Mouse (Mus musculus) adrenal gland (tissue): ENCODE data around the gene Syn3.

Experiments
- intact Hi-C: fragments of 180-260 bp; cut with DNase I; formaldehyde crosslinking; loops from one replicate; pipeline ENCODE4 v1.15.1; 2025

Gene Syn3

DNA sequence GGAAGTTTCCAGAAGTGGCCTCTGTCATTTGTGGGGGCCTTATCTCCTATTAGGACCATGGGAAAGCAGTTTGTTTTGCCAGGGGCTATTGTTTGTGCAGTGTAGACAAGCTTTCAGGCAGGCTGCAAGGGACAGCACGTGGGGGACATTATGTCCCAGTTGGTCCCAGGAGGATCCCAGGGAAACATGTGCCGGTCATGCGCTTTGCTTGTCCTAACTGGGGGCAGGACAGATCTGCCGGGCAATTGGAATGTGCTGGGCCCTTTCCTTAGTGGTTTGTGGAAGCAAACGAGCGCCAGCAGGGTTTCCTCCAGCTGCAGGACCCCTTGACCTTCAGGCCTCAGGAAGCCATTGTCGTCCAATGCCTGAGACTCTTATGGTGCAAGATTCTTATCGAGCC is 157.1 kb downstream of the Syn3 start:
- intact Hi-C loops = loop anchor here (5.0 kb wide), 1 partner anchor 39 kb away; the partner anchor contains the start of gene Timp3

DNA sequence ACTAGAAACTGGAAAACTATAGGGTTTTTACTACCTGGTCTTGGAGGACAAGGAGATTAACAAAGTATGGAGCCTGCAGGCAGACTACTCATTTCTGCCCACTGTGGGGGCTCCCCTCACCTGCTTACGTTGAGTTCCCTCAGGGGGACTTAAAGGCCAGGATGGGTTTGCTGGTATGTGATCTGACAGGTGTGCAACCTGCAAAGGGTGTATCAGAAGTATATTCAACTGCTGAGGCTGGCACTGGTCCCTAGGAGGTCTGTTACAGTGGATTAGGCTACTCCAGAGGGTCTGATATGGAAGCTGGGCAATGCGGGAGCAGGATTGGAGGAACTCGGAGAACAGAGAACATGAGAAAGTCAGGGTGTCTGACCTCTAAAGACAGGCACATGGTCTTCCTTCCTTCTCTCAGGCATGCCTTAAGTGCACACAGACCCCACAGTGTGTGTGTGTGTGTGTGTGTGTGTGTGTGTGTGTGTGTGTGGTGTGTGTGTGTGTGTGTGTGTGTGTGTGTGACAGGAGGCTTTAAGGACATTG is 157.6 kb downstream of the Syn3 start:
- intact Hi-C loops = loop anchor here (5.0 kb wide), 1 partner anchor 39 kb away; the partner anchor contains the start of gene Timp3

DNA sequence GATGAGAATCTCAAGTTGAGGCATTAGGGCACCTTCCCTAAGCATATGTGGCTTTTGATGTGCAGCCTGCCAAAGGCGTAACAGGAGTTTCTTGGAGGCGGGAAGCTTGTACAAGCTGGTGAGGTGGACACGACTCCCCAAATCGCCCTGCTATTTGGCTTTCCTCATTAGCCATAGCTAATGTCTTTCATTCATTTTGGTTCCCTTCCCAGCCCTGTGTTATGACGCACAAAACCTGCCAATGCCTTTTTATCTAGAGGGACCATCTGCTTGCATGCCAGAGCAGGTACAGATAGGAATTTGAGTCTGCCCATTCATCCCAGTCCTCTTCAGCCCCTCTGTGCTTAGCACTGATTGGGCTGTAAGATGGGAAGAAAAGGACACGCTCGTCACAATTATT is 158.3 kb downstream of the Syn3 start:
- intact Hi-C loops = loop anchor here (5.0 kb wide), 1 partner anchor 38 kb away; the partner anchor contains the start of gene Timp3

DNA sequence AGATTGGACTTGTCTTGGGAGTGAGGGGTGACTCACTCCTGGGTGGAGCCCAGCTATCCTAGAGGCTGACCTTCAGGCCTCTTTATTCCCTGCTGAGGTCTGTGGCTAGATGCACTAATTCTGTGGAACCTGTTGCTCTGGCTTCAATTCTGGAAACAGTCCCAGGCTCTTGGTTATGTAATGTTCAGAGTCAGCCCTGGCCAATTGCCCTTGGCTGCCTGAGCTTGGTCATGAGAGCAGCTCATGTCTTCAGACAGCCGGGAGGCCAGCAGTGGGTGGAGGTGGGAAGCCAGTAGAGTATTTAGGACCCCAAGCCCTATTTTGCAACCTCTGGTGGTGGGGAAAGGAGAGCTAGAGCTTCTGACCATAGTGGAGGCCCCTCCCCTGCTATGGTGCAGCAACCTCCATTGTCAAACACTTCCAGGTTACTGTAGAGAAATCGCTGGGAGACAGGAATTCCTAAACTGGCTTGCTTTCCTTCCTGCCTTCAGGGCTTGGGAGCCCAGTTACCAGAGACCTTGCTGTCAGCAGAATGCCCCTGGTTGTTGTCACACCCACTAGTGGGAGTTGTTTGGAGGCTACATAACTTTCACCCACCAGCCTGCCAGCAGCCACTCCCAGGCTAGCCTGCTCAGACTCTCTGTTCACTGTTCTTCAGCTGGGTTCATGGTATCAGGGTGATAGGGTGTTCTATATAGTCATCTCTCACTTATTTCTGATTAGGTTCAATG is 158.9 kb downstream of the Syn3 start:
- intact Hi-C loops = loop anchor here (5.0 kb wide), 1 partner anchor 38 kb away; the partner anchor contains the start of gene Timp3

DNA sequence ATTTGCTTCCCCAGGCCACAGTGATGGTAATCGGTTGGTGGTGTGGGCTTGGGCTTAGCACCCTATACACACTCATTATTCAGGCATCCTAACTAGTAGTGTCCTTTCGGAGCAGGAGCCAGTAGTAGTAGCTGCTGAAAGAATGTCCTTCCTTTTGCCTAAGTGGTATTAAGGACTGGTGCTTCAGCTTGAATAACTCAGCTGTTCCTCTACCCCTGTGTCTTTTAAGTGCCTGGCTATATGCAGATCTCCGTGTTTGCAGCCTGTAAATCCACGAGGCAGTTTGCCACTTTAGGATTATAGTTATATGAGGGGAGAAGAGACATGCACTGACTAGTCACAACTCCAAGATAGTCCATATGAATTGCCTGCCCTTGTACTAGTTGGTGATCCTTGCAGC is 159.6 kb downstream of the Syn3 start:
- intact Hi-C loops = no loop called here

DNA sequence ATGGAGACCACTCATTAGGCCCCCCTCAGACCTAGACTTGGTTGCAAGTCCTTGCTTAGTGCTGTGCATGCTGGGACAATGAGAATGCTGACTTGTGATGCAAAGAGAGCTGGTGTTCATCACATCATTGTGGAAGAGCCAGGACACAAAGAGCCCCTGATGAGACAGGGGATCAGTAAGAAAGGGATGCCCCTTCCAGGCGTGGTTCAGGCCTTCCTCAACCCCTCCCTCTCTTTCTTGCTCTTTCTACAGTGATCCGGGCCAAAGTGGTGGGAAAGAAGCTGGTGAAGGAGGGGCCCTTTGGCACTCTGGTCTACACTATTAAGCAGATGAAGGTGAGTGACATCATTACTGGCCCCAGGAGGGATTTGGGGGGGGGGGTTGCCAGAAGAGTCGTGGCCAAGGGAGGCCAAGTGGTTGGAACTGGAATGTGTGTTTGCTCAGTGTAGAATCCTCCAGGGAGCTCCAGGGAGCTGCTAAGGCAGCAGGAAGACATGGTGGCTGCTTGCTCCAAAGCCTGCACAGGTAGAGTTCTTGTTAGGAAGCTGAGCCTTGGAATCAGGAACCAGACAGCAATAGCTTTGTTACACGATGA is 160.5 kb downstream of the Syn3 start:
- intact Hi-C loops = no loop called here

DNA sequence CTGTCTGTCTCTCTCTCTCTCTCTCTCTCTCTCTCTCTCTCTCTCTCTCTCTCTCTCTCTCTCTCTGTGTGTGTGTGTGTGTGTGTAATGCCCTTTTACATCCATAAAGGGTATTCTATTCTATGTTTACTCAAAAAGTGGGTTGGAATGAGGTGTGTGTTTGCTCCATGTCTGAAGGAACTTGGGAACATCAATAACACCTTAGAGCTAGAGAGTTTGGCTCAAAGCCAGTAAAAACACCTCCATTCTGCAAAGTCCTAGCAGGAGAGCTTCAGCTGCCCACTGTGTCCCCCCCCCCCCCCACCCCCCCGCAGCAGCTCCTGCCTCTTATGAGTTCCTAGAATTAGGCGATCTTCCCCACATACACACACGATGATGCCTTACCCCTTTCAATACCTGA is 161.5 kb downstream of the Syn3 start:
- intact Hi-C loops = no loop called here

DNA sequence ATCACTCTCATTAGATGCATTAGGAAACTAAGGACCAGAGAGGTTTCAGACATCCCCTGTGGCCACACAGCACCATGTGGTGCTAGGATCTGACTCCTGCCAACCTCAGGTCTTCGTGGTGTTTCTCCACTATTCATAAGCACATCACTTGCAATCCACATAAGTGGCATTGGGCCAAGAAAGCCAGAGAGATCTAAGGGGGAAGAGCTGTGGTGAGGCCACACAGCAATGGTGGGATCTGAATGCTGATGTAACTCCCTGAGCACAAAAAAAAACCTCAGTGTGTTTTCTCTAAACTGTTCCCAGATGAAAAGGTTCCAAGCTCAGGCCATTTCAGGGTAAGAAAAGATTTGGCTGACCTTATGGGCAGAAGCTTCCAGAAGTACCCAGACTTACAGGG is 162.2 kb downstream of the Syn3 start:
- intact Hi-C loops = no loop called here

DNA sequence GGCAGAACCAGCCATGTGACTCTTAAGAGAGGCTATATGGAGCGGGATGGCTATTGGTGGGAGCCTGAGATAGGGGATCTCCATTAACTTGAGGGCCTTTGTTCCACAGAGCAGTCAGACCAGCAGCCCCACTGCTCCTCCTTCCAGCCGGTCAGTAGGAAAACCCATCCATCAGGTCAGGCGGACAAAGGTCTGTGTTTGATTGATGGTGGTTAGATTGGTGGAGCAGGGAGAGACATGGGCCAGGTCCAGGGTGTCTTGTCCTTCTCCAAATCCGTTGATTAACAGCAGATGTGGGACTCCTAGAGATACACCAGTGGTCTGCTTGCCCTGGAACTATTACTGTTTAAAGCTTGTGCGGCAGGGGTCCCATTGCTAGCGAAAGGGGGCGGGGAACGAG is 164.1 kb downstream of the Syn3 start:
- intact Hi-C loops = no loop called here

DNA sequence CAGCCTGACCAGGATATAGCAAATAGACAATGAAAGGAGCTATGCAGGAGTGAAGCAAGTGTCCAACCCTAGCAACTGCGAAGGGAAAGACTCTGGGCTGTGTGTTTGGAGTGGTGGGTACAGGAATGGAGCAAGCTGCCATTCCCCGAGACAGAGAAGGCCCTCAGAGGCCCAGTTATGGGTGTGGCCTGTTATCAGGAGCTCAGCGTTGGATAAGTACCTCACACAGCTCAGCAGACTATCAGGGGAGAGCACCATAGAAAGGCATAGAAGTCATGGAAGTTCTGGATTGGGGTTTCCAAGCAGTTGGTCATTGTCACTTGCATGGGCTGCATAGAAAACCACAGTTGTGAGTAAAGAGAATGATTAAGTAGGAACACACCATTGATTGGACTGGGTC is 165.8 kb downstream of the Syn3 start:
- intact Hi-C loops = no loop called here

DNA sequence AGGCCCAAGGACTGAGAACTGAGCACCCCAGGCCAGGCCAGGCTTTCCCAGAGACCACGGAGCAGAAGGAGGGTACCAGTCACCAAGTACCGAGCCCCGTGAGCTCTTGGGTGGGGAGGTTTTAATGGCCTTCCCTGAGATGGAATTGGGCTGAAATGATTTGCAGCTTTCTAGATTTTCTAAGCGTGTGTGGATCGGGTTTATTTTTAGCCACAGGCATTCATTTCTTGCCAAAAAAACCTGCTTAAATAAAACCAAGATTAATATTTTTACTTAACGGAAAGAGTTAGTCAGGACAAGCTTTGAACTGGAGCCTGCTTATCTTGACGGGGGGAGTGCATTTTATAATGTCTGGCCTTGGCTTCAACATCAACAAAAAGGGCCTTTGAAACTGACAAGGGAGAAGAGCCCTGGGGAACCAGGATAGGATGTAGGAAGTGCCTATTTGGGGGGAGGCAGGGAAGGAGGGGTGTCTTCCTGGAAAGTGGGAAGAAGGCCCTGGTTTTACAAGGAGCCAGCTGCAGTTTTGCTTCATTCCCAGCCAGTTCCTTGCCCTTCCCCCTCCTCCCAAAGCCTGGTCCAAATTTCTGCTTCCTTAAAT is 166.9 kb downstream of the Syn3 start:
- intact Hi-C loops = no loop called here

DNA sequence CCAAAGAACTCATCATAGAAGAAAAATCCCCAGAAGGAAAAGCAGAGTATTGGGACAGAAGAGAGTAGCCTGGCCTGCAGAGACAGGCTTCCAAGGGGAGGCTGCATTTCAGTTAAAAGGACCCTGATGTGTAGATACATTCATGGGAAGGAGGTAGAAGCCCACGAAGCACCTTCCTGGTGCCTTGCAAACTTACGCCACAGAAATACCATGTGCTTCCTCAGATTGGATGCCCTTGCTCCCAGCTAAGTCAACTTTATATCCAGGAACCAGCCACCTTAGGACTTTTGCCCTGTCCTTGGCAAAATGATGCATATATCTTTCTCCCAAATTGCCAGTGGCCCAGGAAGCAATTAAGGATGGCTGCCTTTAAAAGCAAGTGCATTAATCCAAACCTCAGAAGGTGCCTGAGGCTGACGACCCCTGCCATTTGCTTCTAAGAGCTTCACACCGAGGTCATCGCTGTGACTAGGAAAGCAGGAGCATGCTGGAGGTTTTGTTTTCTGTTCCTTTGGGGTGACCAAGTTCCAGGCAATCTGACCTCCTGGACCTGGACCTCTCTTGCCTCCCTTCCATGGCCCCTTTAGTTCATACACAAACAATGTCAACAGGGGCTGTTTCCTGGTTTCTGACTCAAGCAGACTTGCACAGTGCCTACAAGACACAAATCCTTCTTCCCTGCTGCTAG is 167.6 kb downstream of the Syn3 start:
- intact Hi-C loops = no loop called here

DNA sequence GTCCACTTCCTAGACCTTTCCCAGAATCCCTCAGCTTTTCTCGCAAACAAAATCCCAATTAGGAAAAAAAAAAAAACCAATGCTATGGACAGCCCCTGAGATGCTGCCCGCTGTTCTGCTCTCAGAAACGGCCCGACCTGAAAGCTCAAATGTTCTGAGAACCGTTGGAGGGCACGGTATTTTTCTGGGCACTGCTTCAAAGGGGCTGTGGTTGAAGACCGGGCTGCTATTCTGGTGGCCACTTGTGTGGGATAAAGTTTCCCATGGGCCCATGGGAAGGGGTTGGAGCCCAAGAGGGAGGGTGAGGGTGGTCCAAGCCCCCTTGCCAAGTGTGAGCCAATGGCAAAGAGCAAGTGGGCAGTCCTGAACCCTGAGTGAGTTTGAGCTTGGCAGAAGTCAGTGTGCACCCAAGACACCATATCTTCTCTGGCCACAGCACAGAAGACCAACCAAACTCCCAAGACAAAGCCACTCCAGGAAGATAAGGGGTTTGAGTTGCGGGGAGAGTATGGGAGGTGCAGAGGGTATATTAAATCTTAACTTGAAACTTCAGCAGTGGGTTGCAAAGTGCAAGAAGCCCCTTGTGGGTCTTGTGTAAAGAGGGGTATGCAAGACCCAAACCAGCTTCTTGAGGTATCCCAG is 169.3 kb downstream of the Syn3 start:
- intact Hi-C loops = no loop called here

DNA sequence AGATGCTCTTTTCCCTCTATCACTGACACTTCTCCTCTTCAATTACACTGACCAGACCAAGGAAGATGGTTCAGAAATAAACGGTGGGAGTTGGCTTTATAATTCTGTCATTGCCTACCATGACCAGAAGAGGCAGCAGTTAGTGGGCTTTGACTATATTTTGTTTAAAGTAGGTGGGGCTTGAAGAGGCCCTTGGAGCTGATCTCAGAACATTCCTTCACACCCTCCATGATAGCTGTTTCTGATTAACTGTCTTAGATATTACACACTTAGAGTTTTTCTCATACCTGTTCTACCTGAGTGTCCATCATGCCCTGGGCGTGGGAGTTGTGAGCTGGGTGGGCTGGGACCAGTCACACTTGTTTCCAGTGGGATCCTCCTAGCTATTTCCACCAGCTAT is 170.0 kb downstream of the Syn3 start:
- intact Hi-C loops = no loop called here

DNA sequence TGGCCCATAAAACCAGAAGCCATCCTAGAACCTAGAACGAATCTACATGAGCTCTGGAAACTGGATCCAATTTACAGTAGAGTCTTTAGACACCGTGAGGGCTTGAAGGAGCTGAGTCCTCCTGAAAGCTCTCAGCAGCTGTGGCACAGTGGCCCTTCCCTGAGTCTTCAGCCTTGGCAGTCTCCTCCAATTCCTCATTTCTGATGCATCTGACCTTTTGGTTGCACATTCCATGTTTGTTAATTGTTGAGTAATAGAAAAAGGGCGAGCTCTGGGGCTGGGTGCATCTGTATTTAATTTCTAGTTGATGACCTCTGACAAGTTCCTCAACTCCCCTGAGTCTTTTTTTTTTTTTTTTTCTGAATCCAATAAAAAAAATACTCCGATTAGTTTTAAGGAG is 170.6 kb downstream of the Syn3 start:
- intact Hi-C loops = no loop called here

DNA sequence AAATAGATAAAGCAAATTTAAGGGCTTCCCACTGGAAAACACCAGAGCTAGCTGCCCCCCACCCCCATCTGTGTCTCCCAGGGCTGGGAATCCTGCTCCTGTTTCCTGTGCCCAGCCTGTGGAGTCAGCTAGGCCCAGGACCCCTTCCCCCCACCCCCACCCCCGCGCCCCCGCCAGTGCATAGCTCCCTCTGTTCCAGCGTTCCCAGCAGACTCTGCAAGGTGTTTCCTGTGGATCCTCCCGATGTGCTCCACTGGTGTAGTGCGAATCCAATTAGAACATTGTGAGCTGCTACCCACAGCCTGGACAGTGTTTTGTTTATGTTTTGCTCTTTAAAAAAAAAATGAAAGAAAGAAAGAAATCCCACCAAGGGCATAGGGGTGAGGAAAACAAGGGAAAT is 173.4 kb downstream of the Syn3 start:
- intact Hi-C loops = no loop called here

DNA sequence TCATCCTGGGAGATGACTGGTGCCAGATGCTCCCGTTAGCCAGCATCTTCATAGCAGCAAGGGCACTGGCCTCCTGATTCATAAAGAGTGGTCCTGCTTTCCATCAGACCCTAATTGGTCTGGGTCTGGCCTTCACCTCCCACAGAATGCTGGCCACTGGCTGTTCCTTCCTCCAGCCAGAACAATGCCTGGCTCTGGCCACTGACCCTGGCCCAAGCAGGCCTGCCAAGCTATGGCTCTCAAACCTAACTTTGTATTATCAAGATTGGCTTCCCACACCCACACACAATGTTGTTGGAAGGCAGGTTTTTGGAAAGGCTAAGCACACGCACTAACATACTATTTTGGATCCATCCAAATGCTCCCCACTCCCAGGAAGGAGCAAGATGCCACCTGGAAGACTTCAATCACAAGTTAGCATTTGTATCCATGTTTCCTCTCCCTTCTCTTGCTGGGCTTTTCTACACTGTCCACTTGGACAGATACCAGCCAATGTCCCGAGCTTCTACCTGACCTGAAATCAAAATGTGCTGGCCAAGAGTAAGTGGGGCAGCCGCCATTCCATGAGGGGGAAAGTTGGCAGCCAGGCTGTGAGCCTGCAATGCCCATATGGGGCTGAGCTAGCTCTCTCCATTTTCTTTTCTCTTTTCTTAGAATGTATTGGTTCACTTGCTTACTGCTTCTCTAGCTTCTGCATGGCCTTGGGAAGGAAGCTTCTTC is 175.3 kb downstream of the Syn3 start:
- intact Hi-C loops = no loop called here

DNA sequence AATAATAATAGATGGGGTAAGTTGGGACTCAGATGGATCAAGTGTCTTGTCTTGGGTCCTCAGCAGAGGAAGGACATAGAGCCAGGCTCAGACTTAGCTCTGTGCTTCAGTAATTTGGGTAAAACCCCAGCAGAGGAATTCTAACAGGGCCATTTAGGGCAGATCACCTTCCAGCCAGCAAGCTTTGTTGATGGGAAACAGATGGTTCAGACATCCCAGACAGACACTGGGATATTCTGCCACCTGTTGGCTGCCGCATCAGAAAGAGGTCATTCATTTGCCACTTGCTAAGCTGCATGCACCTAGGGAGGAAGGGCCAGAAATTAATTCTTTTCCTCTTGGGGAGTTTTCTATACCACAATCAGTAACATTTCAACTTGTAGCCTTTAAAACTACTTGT is 176.7 kb downstream of the Syn3 start:
- intact Hi-C loops = no loop called here

DNA sequence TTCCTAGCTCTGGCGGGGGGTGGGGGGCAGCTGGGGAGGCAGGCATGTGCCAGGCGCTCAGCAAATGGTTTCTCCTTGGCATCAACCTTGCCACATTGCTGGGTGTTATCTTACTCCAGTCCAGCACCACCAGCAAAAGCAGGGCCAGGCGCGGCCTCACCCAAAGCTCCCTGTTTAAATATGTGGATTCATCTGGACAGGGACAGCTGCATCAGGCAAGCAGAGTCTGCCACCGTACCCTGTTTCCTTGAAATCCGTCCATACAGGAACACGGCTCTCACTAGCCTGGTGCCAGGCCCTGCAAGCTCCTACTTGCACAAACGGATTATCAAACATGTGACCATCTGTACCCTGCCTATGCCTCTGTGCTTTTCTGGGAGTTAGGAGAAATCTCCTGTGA is 177.5 kb downstream of the Syn3 start:
- intact Hi-C loops = no loop called here

DNA sequence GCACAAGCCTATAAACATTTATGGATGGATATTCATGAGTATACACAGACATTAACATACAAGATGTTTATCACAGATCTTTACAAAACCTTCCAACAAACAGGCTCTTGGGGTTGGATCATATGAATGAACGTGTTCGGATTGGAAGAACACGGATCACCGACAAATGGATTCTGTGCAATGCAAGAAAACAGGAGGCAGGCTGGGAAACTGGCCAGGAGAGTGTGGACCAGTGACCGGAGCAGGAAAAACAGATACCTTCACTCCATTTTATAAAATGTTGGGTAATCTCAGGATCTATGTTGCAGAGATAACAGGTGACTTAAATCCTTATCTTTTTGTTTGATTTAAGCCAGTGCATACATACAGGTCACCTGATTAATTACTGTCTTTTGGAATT is 178.5 kb downstream of the Syn3 start:
- intact Hi-C loops = no loop called here

DNA sequence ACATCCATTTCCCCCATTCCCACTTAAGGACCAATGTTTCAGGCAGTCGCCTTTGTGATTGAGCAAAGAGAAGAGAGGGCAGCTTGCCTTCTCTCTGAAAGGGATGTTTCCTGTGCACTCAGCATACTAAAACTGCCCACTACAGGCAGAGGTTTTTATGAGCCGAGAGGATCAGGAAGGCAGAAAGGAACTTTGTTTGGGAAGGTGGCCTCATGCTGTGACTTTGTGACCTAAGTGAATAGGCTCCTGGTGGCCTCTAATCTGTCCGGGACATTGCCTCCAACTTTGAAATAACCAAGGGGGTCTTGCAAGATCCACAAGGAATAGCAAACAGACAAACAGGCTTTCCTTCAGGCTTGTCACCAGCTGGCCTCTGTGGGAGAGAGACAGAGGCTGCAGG is 179.2 kb downstream of the Syn3 start:
- intact Hi-C loops = no loop called here
